Mouse (Mus musculus) embryonic facial prominence, embryonic 13.5 days (tissue): ENCODE measurements around the gene Sbk2. TPM values are rescaled to one million over a fixed set of nuclear protein-coding genes. Genes with fewer than 3 reads are reported as not detected.

Experiments
- ATAC-seq: fragments of 200-750 bp; cut with Nextera tagmentation; 2 replicates; pipeline ENCODE4 v1.8.0; 2017; ENCODE audit warnings: low read depth; ENCODE audit not compliant: insufficient number of reproducible peaks, insufficient read depth, low FRiP score, low TSS enrichment
- H3K27ac ChIP-seq: fragments of 300-500 bp; sonication (generic); 2 replicates; pipeline ENCODE4 v1.5.1; 2015; ENCODE audit warnings: moderate library complexity, mild to moderate bottlenecking, inconsistent platforms
- H3K27me3 ChIP-seq: fragments of 300-500 bp; sonication (generic); 2 replicates; pipeline ENCODE4 v1.6.1; 2015; ENCODE audit warnings: mild to moderate bottlenecking, inconsistent platforms
- H3K36me3 ChIP-seq: fragments of 300-500 bp; sonication (generic); 2 replicates; pipeline ENCODE4 v1.6.1; 2015; ENCODE audit warnings: mild to moderate bottlenecking, inconsistent platforms
- H3K4me1 ChIP-seq: fragments of 300-500 bp; sonication (generic); 2 replicates; pipeline ENCODE4 v1.6.1; 2015; ENCODE audit warnings: inconsistent platforms
- H3K4me2 ChIP-seq: fragments of 300-500 bp; sonication (generic); 2 replicates; pipeline ENCODE4 v1.6.1; 2015; ENCODE audit warnings: moderate library complexity, mild to moderate bottlenecking, inconsistent platforms
- H3K4me3 ChIP-seq: fragments of 300-500 bp; sonication (generic); 2 replicates; pipeline ENCODE4 v1.5.1; 2015; ENCODE audit warnings: mild to moderate bottlenecking, inconsistent platforms
- H3K9ac ChIP-seq: fragments of 300-500 bp; sonication (generic); 2 replicates; pipeline ENCODE4 v1.6.1; 2015; ENCODE audit warnings: mild to moderate bottlenecking, inconsistent platforms
- H3K9me3 ChIP-seq: fragments of 300-500 bp; sonication (generic); 2 replicates; pipeline ENCODE4 v1.6.1; 2016; ENCODE audit warnings: inconsistent platforms
- WGBS: fragments of 180-500 bp; shearing (Covaris S2); methylation state at CpG from one replicate; pipeline ENCODE4 v1.1.7; 2015; ENCODE audit warnings: mixed read lengths; 5-methylcytosine and 5-hydroxymethylcytosine counted together
- polyA plus RNA-seq: library from polyadenylated mRNA; unstranded; fragments of >200 nt; fragmentation: Nextera tagmentation; extraction: Ambion mirVana; gene quantifications from 2 replicates; pipeline ENCODE4 v1.2.1, GENCODE M21; 2015

The Sbk2 gene
- polyA plus RNA-seq, 1 experiment from 2014 or later, result not detected

- Histone ChIP-seq H3K9ac (no peak overlapping the region), H3K4me3 (peak overlapping the region; percentile 28; the same call in 1 of the 2 replicates), H3K4me2 (peak overlapping the region; percentile 56), H3K4me1 (peaks cover 8% of the 10 kb centered on the region), H3K27ac (no peak overlapping the region), H3K27me3 (peaks cover 29% of the 10 kb centered on the region), H3K9me3 (peaks cover 4% of the 10 kb centered on the region; the same call in 1 of the 2 replicates), H3K36me3 (no peaks in the 10 kb centered on the region)
- no peak for ATAC-seq
- WGBS, result 21% methylated on average over 11 of the region's 11 CpGs
Measured at GRCm38 (mm10) chr7:4900523-4900851, 63.7 kb downstream of the Sbk2 start.

GRCm38 (mm10) chr7:4899649-4900522, 64.3 kb downstream of the Sbk2 start:
- no peak for ATAC-seq
- Histone ChIP-seq H3K4me3 (peak overlapping the region; percentile 28), H3K27me3 (peaks cover 29% of the 10 kb centered on the region), H3K9ac (peak overlapping the region; percentile 46), H3K36me3 (no peaks in the 10 kb centered on the region), H3K9me3 (peaks cover 4% of the 10 kb centered on the region; the same call in 1 of the 2 replicates), H3K4me2 (peak overlapping the region; percentile 56), H3K27ac (no peak overlapping the region), H3K4me1 (peaks cover 8% of the 10 kb centered on the region)
- whole genome bisulfite sequencing, result 5% methylated on average over 19 of the region's 19 CpGs

- H3K9ac ChIP-seq, result peak overlapping the region; percentile 46
- H3K4me3 ChIP-seq, result peak overlapping the region; percentile 28; the same call in 1 of the 2 replicates
- peak; percentile 20; the same call in 1 of the 2 replicates for ATAC-seq
Measured at GRCm38 (mm10) chr7:4898851-4899648, 65.2 kb downstream of the Sbk2 start.

GRCm38 (mm10) chr7:4895186-4895585, 69.0 kb downstream of the Sbk2 start:
- Histone ChIP-seq H3K4me2 (no peak overlapping the region), H3K9ac (no peak overlapping the region), H3K4me1 (peaks cover 8% of the 10 kb centered on the region), H3K27ac (no peak overlapping the region), H3K27me3 (peaks cover 21% of the 10 kb centered on the region), H3K9me3 (no peaks in the 10 kb centered on the region), H3K36me3 (no peaks in the 10 kb centered on the region), H3K4me3 (no peak overlapping the region)
- WGBS, result 68% methylated on average over 11 of the region's 11 CpGs
- no peak for ATAC-seq

More at GRCm38 (mm10) chr7:4898851-4899648, 65.2 kb downstream of the Sbk2 start:
- H3K4me1 ChIP-seq, result peaks cover 8% of the 10 kb centered on the region
- H3K9me3 ChIP-seq, result peaks cover 4% of the 10 kb centered on the region; the same call in 1 of the 2 replicates
- H3K36me3 ChIP-seq, result no peaks in the 10 kb centered on the region
- H3K27ac ChIP-seq, result no peak overlapping the region
- H3K4me2 ChIP-seq, result peak overlapping the region; percentile 56
- 17% methylated on average over 17 of the region's 18 CpGs for WGBS
- H3K27me3 ChIP-seq, result peaks cover 29% of the 10 kb centered on the region

Other genes with a start within 250 kb of the Sbk2 start
- 0.24 and 0.45 TPM in 2 replicates for gene Tmem150b, start 239.2 kb downstream of the Sbk2 start, polyA plus RNA-seq
- 62.0 and 64.3 TPM in 2 replicates for gene Kmt5c, start 224.3 kb downstream of the Sbk2 start, polyA plus RNA-seq
- 53.3 and 75.6 TPM in 2 replicates for gene Cox6b2, start 211.3 kb downstream of the Sbk2 start, polyA plus RNA-seq
- not detected in 2 replicates for gene Fam71e2, start 193.1 kb downstream of the Sbk2 start, polyA plus RNA-seq
- not detected in 2 replicates for gene Il11, start 181.5 kb downstream of the Sbk2 start, polyA plus RNA-seq
- not detected in 2 replicates for gene Tmem190, start 181.5 kb downstream of the Sbk2 start, polyA plus RNA-seq
- gene Tmem238, start 174.8 kb downstream of the Sbk2 start, polyA plus RNA-seq, result 6.3 and 7.2 TPM in 2 replicates
- gene Rpl28, start 171.5 kb downstream of the Sbk2 start, polyA plus RNA-seq, result 335 and 398 TPM in 2 replicates
- gene Ube2s, start 151.8 kb downstream of the Sbk2 start, polyA plus RNA-seq, result 347 and 400 TPM in 2 replicates
- 0.39 and 0.63 TPM in 2 replicates for gene Shisa7, start 119.7 kb downstream of the Sbk2 start, polyA plus RNA-seq
- gene Isoc2b, start 94.1 kb downstream of the Sbk2 start, polyA plus RNA-seq, result 5.9 and 6.5 TPM in 2 replicates
- 1.3 TPM in 2 replicates for gene Isoc2a, start 87.3 kb downstream of the Sbk2 start, polyA plus RNA-seq
- 0.15 TPM in 1 of 2 replicates, not detected in the other for gene Gm36210, start 57.9 kb downstream of the Sbk2 start, polyA plus RNA-seq
- gene Zfp628, start 49.2 kb downstream of the Sbk2 start, polyA plus RNA-seq, result 4.3 and 4.8 TPM in 2 replicates
- 3.3 and 4.6 TPM in 2 replicates for gene Nat14, start 42.4 kb downstream of the Sbk2 start, polyA plus RNA-seq
- gene Ssc5d, start 38.6 kb downstream of the Sbk2 start, polyA plus RNA-seq, result 0.51 and 0.62 TPM in 2 replicates
- 0.08 TPM in 1 of 2 replicates, not detected in the other for gene Sbk3, start 6.8 kb upstream of the Sbk2 start, polyA plus RNA-seq
- 38.4 and 42.0 TPM in 2 replicates for gene Zfp579, start 31.8 kb upstream of the Sbk2 start, polyA plus RNA-seq
- gene Zfp524, start 50.0 kb upstream of the Sbk2 start, polyA plus RNA-seq, result 10.3 and 12.0 TPM in 2 replicates
- gene Fiz1, start 50.3 kb upstream of the Sbk2 start, polyA plus RNA-seq, result 45.7 and 47.9 TPM in 2 replicates
- 1.2 TPM in 1 of 2 replicates, not detected in the other for gene Gm44973, start 51.1 kb upstream of the Sbk2 start, polyA plus RNA-seq
- 7.7 and 7.9 TPM in 2 replicates for gene Zfp865, start 56.0 kb upstream of the Sbk2 start, polyA plus RNA-seq
- gene Ccdc106, start 56.1 kb upstream of the Sbk2 start, polyA plus RNA-seq, result 46.1 and 55.4 TPM in 2 replicates
- not detected in 2 replicates for gene 4632433K11Rik, start 69.7 kb upstream of the Sbk2 start, polyA plus RNA-seq
- gene Zfp784, start 74.0 kb upstream of the Sbk2 start, polyA plus RNA-seq, result 5.6 and 5.9 TPM in 2 replicates
- 44.7 and 45.9 TPM in 2 replicates for gene Zfp580, start 87.1 kb upstream of the Sbk2 start, polyA plus RNA-seq
- gene U2af2, start 97.7 kb upstream of the Sbk2 start, polyA plus RNA-seq, result 137 and 155 TPM in 2 replicates
- gene Epn1, start 115.8 kb upstream of the Sbk2 start, polyA plus RNA-seq, result 63.8 and 70.5 TPM in 2 replicates
- gene Rfpl4, start 152.5 kb upstream of the Sbk2 start, polyA plus RNA-seq, result not detected in 2 replicates
- 0.35 and 0.80 TPM in 2 replicates for gene Rasl2-9, start 161.5 kb upstream of the Sbk2 start, polyA plus RNA-seq
- gene Vmn1r55, start 185.3 kb upstream of the Sbk2 start, polyA plus RNA-seq, result 0.03 TPM in 1 of 2 replicates, not detected in the other
- gene Vmn1r56, start 232.3 kb upstream of the Sbk2 start, polyA plus RNA-seq, result not detected in 2 replicates